Mouse (Mus musculus): ENCODE data around the gene Gm815. TPM values are rescaled to one million over a fixed set of nuclear protein-coding genes. Genes with fewer than 3 reads are reported as not detected.

Gene Gm815
- not detected for polyA plus RNA-seq (2017; shearing (Covaris generic))

DNA sequence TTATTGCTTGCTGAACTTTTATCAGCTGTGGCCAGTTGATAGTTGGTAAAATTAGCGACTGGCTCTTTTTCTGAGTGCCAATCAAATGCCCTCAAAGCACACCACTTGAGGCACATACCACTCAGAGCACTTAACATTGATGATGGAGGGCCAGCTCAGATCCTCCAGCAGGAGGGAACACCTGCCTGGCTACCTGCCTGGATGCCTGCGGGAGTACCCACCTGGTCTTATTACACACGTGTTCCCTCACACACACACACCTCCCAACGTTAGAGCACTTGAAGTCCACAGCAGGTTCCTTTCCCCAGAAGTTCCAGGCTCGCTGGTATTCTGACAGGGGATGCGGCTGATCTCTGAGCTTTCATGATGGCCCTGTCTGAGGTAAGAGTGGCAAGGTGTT, at the start of gene Gm815:
Gm815 (plus strand) TSS at position 266 of the 400 bp plus-strand sequence.

